Mouse (Mus musculus): ENCODE measurements around the gene Frk.

GRCm38 (mm10) chr10:34509256-34509655, 26.1 kb downstream of the Frk start:
- TF ChIP-seq CTCF (IDR thresholded peaks at IDR 0.05; ENCODE audit: low read depth) (no peak), EP300 (IDR thresholded peaks at IDR 0.05; ENCODE audit: low read depth) (no peak)
